Mouse (Mus musculus): ENCODE measurements around the gene Pmp22.

DNA sequence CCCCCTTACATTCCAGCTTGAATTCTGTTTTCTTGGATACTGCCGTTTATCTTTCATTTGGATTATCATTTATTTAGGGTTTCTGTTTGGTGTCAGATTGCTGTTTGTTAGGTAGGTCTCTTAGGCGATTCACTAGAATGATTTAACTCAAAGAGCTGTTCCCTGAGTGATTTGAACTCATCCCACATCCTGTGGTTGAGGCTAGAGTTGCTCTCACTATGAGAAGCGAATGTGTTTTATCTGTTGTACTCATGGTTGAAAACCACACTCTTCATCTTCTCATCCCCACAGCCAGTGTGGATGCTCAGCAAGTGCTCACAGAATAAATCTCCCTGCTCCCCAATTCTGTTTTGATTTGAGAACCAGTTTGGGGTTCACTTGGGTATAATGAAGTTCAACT lies 19.5 kb downstream of the Pmp22 start:
- no peak for TF ChIP-seq POLR2A (IDR thresholded peaks at IDR 0.05; ENCODE audit: low read depth, low read length)
- no peak for TF ChIP-seq CTCF (IDR thresholded peaks at IDR 0.05; ENCODE audit: extremely low read depth, insufficient read depth, insufficient read length, insufficient replicate concordance)
